Mouse (Mus musculus): Measurements from ENCODE around the gene Arhgap10.

Arhgap10 gene

DNA sequence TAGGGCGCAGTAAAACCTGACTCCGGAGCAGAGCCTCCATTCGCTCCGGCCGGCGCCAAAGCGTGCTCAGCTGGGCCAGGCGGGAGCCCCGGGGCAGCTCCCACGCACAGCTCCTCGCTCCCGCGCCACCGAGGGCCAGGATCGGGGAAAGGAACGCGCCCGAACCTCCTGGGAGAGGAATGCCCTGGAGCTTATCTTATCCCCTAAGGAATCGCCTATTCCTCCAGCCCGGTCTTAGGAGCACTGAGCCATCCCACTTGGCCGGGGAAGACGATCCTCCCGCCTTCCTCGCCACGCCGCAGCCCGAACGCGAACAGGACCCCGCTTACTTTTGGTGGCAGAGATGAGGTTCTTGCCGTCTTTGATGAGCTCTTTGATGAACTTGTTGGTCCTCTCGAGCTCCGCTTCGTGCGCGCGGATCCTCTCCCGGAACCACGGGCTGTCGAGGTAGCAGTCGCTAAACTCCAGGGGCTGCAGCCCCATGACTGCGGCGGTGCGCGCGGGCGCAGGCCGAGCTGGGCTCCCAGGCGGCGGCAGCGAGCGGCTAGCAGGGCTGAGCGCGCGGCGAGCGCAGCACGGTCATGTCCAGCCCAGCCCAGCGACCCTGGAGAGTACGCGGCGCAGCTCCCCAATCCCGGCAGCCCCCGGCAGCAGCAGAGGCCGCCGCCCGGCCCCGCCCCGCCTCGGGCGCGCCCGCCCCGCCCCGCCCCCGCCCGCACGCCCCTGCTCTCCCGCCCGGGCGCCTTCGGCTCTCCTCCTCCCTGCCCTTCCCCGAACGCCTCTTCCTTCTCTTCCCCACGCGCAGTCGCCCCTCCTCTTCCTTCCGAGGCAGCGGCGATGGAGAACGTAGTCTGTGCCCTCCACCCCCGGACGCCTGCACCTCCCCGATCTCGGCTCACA lies at the start of gene Arhgap10:
TSS of gene Arhgap10 (minus strand) at position 653 of the 900 bp plus-strand sequence.
- peak; percentile 65 to 68 for DNase-seq

DNA sequence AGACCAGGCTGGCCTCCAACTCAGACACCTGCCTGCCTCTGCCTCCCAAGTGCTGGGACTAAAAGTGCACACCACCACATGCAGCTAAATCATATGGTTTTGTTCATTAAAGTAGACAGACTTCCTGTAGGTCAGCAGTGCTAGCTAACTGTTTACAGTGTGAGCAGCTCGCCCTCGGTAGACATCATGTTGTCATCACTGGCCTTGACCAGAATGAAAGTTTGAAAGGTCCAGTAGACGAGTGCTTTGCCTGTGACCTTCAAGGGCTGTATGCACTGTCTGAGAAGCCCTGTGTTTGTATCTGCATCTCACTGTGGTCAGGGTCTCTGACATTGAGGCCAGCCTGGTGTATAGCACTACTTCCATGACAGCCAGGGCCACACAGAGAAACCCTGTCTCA lies 43.7 kb upstream of the Arhgap10 start:
- no peak for DNase-seq

DNA sequence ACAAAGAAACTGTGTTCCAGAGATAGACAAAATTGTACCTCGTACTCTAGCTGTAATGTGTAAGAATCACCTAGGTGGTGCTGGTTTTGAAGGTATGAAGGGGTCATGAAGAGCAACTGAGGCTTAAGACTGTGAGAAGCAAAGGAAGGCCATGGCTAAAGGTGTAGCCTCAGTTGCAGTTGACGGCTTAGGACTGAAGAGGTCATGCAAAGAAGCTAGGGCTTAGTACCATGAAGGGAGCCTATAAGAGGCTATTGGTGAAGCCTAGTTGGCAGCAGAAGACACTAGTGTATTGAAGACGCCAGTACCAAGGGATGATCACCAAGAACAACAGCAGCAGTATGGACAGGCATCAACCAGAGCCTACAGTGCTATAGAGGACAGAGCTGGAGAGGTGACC lies 34.7 kb upstream of the Arhgap10 start:
- DNase-seq = no peak

DNA sequence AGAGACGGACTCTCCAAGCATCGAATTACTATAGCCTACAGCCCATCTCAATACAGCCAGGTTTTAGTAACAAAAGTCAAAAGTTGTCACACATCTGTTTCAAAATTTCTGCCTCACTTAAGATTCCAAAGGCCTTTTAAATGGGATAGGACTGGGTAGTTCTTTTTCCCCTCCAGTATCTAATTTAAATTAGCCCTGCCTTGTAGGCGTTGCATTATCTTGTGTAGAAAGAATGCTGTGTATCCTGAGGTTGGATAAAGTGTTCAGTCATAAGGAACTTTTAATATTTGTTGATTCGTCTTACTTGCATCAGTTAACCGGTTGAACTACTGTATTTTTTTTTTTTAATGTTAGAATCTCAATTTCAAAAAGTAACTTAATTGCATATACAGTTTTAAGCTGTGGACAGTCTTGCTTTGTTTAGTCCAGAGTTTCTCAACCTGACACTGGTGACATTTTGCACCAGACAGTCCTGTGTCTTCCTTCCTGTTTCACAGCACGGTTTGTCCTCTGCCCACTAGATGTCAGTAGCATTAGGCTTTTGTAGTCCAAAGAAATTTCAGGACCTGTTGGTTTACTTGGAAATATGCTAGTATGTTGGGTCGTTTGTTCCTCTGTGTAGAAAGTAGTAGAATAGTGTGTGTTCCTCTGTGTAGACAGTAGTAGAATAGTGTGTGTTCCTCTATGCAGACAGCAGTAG lies 32.3 kb upstream of the Arhgap10 start:
- peak in 1 of 2 experiments; percentile 12 for DNase-seq

DNA sequence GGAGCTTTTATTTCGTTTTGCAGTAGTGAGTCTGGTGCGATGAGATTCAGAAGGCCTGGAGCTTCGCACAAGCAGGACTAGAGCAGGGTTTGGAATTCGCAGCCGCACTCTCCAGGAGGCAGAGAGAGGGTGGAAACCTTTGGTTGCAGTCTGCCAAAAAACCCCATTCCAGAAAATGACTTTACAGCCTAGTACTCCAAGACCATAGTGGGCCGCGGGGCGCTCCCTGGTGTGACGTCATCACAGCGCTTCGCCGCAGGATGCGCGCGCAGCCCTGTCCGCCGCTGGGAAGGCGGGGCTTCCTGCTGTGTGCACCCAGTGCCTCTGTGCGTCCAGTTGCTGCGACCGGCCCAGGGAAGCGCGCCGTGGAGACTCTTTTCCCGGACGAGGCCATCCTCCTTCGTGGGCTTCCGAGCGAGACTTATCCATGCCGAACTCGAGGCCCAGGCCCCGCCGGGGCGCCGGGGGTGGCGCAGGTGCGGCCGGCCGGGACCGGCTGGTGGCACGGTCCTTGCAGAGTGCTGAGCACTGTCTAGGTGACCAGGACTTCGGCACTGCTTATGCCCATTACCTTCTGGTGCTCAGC lies 31.5 kb upstream of the Arhgap10 start, which contains the start of gene Prmt9:
TSS of gene Prmt9 (plus strand) at position 277 of the 586 bp plus-strand sequence.
- peak; percentile 83 to 92 for DNase-seq

DNA sequence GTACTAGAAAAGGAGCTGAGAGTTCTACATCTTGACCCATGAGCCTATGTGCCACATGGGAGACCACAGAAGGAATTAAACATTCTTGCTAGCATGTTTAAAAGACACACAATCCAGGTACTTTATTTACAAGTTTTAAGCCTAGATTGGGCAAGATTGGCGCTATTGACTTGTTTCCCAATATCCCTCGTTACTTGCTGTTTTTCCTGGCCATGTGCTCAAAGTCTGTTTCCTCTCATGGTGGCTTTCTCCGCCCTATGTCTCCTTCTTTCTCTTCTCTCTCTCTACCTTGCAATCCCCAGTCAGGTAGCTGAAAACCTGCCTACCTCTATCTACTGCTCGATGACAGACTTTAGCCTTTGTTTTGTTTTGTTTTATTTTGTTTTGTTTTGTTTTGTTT lies 27.9 kb upstream of the Arhgap10 start:
- DNase-seq = no peak

DNA sequence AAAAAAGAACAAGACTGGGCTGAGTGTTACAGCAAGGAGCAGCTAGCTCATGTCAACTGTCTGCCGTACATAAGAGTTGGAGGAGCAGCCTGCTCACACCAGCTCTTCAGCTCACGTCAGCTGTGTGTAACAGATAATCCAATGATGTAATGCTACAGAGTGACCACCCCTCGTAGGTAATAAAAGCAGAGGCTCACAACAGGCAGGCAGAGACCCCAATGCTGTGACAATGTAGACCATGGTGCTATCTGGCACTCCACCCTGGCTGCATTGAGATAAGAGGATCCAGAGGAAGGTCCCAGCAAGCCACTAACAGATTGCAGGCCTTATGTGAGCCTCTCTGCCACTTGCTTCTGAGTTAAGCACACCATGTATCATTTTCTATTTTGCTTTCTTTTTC lies 26.7 kb upstream of the Arhgap10 start:
- no peak for DNase-seq

DNA sequence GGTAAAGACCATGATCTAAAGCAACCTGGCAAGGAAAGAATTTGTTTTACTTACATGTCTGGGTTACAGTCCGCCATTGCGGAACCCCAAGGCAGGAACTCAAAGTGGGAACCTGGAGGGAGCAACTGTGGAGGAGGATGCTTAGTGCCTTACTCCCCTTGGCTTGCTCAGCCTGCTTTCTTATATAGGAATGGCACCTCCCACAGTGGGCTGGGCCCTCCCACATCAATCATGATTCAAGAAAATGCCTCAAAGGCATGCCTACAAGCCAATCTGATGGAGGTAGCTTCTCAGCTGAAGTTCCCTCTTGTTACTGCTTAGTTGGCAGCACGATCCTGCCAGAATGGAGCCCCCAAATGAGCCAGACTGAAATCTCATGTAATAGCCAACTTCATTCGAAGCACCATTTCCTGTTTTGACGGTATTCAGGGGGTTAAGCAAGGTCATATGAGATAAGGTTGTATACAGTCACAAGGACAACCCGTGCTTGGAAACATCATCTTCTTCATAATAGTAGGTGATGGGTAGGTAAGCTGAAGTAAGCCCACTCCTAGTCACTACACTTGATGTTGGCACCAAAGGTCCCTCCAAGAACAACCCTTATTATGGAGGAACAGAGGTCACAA lies 25.5 kb upstream of the Arhgap10 start:
- DNase-seq = no peak

DNA sequence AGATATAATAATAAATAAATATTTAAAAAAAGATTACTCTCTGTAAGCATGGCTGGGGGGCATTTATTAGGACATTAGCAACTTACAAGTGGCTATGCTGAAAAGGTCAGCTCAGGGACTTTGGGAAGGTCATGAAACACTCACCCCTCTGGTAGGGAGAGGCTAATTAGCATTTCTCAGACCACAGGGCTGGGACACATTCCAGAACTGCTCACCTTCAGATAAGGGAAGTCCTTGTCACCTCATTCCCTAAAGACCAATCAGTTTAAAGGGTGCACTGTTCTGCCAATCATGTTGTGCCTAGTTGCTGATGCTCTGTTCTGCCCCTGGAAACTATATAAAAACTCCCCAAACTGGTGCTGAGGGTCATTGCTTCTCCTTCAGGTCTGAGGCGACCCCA lies 20.5 kb upstream of the Arhgap10 start:
- no peak for DNase-seq

DNA sequence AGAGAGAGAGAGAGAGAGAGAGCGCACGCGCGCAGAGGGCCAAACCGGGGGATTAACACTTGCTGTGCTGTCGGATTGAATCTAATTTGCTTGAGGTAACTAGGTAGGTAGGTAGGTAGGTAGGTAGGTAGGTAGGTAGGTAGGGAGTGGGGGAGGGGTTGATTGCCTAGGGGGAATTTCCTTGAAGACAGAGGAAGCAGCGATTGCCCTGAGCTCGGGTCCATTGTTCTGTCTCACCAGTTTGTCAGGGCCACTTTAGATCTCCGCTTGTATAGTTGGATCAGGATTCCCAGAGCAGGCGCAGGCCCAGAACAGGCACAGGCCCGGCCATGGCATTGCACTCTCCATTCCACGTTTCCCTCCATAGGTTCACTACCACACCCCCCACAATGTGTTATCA lies 19.1 kb upstream of the Arhgap10 start:
- DNase-seq = no peak

DNA sequence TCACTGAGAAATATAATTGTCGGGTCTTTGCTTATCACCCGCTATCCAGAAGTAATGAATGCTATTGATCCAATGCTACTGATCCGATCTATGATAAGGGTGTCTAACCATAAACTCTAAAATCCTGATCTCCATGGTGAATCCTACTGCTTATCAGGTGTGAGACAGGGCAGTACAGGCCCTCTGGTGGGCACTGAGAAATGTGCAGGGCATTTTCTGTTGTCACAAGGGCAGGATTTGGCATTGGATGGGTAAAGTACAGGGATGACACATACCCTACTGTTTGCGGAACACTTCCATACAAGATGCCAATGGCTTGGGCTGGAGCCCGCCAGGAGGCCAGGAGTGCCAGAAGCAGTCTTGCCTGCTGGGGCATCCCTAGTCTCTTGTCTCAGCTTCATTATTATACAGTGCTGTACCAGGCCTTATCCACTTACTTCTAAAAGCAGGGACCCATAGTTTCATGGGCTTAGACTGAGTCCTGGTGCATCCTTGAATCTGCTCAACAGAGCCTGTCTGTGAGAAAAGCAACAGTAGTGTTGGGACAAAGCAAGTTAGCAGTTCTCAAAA lies 17.4 kb upstream of the Arhgap10 start:
- peak in 1 of 2 experiments; percentile 41 for DNase-seq

DNA sequence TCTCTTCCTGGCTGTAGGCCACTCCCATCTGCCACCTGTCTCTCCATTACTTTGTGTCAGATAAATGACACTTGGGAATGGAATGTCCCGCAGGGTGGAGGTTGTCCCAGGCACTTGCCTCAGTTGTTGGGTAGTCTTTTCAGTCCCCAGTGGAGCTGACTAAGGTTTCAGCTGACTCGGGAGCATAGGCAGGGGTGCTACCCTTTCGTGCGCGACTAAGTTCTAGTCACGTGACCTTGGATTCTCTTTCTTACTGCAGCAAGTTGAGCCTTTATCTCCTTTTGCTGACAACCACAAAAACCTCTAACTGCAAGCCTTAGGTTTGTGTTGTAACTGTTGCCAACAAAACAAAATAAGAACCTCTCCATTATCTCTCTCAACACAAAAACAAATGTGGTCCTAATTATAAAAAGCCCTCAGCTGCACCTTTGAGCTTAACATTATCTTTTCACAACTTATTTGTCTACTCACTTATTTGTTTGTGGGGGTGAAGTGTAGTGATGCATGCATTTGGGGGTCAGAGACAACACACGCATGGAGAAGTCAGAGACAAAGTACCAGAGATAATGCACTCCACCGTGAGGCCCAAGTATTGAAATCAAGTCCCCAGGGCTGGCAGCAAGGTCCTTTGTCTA lies 16.7 kb upstream of the Arhgap10 start:
- DNase-seq = no peak

DNA sequence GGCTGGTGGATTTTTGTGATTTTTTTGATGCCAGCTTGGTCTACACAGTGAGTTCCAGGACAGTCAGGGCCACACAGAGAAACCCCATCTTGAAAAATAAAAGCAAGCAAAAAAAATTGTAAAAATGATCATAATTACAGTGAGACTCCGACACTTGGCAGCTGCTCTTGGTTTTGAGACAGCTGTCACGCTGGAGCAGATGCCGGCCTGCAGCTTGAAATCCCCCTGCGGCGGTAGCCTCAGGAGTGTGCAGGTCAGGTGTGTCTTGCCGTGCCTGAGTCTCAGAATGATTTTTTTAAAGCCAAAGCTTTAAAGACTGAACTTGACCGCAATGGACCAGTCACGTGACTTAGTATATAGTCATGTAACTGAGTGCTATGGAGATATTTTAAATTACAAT lies 8.4 kb upstream of the Arhgap10 start:
- DNase-seq = no peak

DNA sequence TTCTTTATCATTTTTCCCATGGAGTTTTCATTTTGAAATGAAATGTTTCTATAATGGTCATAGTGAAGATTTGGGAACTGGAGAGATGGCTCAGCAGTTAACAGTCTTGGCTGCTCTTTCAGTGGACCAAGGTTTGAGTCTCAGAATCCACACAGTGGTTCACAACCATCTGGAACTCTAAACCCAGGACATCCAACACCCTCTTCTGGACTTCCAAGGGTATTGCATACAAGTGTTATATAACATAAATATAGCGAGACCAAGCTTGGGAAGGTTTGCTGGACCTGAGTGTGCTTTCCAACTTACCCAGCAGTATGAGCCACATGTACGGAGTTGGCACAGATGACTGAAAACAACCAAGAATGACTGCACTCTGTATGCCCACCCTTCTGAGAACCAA lies 7.2 kb upstream of the Arhgap10 start:
- no peak for DNase-seq

DNA sequence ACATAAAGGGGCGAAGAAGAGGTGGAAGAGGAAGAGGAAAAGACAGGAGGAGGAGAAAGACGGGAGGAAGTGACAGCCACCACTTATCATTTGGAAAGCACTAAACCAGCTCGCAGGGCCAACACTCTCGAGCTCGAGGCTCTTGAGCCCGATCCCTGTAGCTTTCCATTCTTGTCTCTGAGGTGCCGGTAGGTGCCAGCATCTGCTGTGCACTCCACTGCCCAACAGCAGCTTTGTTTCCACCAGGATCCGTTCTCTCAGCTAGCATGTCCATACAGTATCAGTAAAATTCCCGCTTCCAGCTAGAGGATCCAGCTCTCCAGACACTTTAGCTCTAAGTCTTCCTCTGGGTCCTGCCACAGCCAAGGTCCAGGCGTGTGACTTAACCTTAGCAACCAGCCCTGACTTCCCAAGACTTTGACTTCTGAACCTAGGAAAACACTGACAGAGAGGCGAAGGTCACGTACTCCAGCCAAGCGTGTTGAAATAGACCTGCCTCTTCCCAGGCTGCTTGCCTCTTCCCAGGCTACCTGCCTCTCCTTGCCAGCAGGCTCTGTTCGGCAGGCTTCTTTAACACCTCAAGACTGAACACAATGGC lies 6.4 kb upstream of the Arhgap10 start:
- DNase-seq = no peak

DNA sequence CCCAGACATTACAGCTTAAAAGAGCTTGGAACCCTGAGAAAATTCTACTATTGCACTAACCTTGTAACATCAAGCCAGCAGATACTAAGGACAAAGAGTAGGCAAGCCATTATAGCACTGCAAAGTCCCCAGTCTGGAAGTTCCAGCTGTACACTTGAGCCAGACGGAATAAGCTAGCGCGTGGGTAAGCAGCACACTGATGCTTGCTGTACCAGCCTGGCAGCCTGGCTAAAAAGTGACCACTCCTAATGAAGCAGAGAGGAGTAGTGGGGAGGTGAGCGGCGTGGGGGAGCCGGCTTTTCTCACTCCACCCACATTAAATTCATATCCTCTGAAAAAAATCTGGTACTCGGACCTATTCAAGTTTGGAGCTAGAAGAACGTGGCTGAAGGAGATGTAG lies 5.2 kb upstream of the Arhgap10 start:
- DNase-seq = no peak

DNA sequence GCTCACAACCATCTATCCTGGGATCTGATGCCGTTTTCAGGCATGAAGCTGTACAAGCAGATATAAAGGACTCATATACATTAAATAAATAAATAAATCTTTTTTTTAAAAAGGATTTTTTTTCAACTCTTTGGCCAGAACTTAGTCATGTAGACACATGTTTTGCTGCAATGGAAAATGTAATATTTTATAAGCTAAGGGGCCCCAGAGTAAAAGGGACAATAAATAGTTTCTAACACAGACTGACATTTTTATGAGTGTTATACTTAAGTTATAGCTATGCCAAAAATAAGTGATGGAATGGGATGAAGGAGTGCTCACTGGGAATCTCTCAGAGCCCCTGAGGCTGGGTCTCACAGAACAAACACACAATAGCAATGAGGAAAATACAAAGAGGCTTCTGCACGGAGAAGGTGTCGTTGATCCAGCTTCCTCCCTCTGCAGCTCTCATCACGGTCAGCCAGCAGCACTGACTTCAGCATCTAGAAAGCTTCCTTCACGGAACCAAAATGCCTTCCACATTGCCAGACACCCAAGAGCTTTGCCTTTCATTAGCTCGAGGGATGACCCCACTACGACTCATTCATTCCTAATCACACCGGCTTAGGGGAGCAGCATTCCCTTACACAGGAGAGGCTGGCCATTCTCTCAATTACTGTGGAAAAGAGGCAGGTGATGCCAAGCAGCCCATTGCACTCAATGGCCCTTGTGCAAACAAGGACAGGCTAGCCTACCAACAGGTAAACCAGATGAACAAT lies 3.5 kb upstream of the Arhgap10 start:
- DNase-seq = no peak

DNA sequence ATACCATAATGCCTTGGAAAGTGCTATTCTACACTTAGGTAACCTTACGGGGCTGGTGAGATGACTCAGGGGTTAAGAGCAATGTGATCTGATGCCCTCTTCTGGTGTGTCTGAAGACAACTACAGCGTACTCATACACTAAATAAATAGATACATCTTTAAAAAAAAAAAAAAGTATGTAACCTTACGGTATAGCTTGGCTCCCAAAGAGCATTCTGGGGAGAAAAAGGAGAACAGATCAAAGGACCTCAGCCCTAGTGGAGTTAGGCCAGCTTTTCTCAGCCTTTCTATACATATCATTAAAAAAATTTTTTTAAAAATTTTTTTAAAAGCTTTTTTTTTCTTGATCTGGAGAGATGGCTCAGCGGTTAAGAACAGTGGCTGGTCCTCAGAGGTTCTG lies 2.8 kb upstream of the Arhgap10 start:
- DNase-seq = no peak

DNA sequence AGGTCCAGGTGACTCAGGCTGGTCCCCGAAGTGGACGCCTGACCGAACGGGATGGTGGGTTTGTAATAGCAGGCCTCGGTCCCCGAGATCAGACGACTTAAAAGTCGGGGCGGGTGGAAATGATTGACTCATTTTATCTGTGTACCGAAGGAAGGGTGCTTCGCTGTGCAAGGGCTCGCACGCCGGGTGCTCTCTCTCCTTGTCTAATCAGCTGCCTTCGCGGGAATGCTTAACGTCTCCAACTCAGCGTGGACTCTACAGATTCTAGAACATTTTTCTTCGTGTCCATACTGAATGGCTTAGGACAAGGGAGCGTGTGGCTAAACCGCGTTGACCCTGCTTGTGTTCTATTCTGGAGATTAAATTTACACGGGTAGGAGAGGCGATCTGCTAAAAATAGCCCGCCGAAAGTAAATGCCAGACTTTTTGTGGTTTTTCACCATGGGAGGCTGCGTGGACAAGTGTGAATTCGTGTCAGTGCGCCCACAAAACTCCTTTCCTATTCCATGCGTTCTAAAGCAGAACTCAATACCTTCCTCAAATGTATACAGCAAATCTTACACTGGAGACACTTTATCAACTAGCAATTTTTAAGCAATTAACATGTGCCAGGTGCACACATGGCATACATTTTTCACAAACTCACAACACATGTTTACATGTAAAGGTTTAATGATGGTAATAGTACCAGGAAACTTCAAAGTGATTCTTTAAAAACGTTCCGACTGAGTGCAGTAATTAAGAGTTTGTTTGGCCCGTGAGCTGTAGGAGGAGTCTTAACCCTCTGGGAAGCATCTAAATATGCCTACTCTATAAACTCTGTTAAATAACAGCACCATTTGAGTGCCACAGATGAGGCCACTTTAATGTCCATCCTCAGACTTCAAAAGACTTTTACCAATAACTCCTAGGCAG lies 705 bp upstream of the Arhgap10 start:
- no peak for DNase-seq

DNA sequence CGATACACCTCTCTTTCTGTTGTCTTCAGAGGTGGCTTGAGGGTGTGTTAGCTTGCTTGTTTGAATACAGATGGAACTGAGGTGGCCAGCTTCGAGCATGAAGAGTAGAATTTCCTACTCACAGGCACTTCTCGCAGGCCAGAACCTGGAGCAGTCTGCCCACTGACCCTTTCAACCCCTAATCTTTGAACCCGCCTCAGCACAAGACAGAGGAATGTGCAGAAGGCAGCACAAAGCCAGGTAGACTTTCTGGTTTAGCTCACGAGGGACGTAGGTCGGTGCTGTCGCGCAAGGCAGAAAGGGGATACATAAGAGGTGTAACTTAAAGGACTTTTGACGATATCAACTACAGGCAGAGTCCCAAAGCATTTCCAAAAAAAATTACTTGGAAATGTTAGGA lies 908 bp downstream of the Arhgap10 start:
- peak in 1 of 2 experiments; percentile 14 for DNase-seq

All from spleen, adult 18-20 months (tissue).